Mouse (Mus musculus): ENCODE results near the gene Sqstm1. TPM values are rescaled to one million over a fixed set of nuclear protein-coding genes. Genes with fewer than 3 reads are reported as not detected.

Gene Sqstm1
- total and polyA plus RNA-seq, 3 experiments = 202 to 579 (median 456) TPM

GRCm38 (mm10) chr11:50216724-50217366, 6.2 kb upstream of the Sqstm1 start:
- H3K36me3 ChIP-seq (replicated peaks in 1 of 2; ENCODE audit: control insufficient read depth in 1 of 2, insufficient read depth in 1 of 2, low read length in 1 of 2) = peaks cover 0 to 15% of the 10 kb centered on the region in 2 experiments
- no peak overlapping the region for H3K27ac ChIP-seq (ENCODE audit: insufficient read depth, low read depth)
- dilution Hi-C loops (cut with MboI; ENCODE audit: extremely low pct_ligation_motif_present, extremely low pct_unique_long_range_greater_than_20kb, low sequenced_read_pairs) (no loop called here), in situ Hi-C loops (cut with MboI; ENCODE audit: low pct_ligation_motif_present, low pct_unique_long_range_greater_than_20kb, low sequenced_read_pairs) (no loop called here)
- H3K9me3 ChIP-seq (replicated peaks; ENCODE audit: low read length) = no peaks in the 10 kb centered on the region
- H3K4me2 ChIP-seq (ENCODE audit: insufficient read depth, low read depth, poor library complexity, severe bottlenecking) = 0 out of 2 replicates have a peak overlapping the region, but pooled peaks have one; percentile 10
- H3K27me3 ChIP-seq (replicated peaks) = no peaks in the 10 kb centered on the region
- TF ChIP-seq IRF4 (IDR thresholded peaks at IDR 0.05; ENCODE audit: low read depth, low read length) (peak; percentile 86), CTCF (conservative IDR thresholded peaks at IDR 0.05 in 1 of 2, IDR thresholded peaks at IDR 0.05 in 1 of 2; ENCODE audit: low read depth in 2 of 2, low read length in 2 of 2) (no peak), POLR2AphosphoS2 (IDR thresholded peaks at IDR 0.05; ENCODE audit: low read depth, low read length) (no peak), UBTF (IDR thresholded peaks at IDR 0.05; ENCODE audit: low read depth, low read length) (no peak), RAD21 (IDR thresholded peaks at IDR 0.05; ENCODE audit: low read depth, low read length) (no peak), NRF1 (IDR thresholded peaks at IDR 0.05; ENCODE audit: low read depth, low read length) (no peak), EP300 (IDR thresholded peaks at IDR 0.05; ENCODE audit: low read length) (peak; percentile 63), HCFC1 (IDR thresholded peaks at IDR 0.05; ENCODE audit: low read depth, low read length) (no peak), JUND (conservative IDR thresholded peaks at IDR 0.05; ENCODE audit: low read depth, low read length) (no peak), MXI1 (IDR thresholded peaks at IDR 0.05; ENCODE audit: low read depth, low read length) (0 out of 2 replicates have a peak, but pooled peaks have one; percentile 1), CHD1 (IDR thresholded peaks at IDR 0.05; ENCODE audit: low read depth, low read length) (no peak), KAT2A (IDR thresholded peaks at IDR 0.05; ENCODE audit: insufficient replicate concordance, low read length) (no peak), ZNF384 (IDR thresholded peaks at IDR 0.05; ENCODE audit: low read depth, low read length) (no peak), ETS1 (conservative IDR thresholded peaks at IDR 0.05; ENCODE audit: low read depth, low read length) (no peak), RCOR1 (conservative IDR thresholded peaks at IDR 0.05; ENCODE audit: low read depth, low read length) (no peak), USF2 (conservative IDR thresholded peaks at IDR 0.05; ENCODE audit: low read depth, low read length) (no peak), TCF12 (IDR thresholded peaks at IDR 0.05; ENCODE audit: low read depth, low read length) (0 out of 2 replicates have a peak, but pooled peaks have one; percentile 16), PAX5 (IDR thresholded peaks at IDR 0.05; ENCODE audit: low read length) (no peak), JUN (IDR thresholded peaks at IDR 0.05; ENCODE audit: insufficient read depth, low read depth, low read length) (no peak), TBP (conservative IDR thresholded peaks at IDR 0.05; ENCODE audit: low read depth, low read length) (0 out of 2 replicates have a peak, but pooled peaks have one; percentile 21), SIN3A (IDR thresholded peaks at IDR 0.05; ENCODE audit: low read length) (no peak), ZC3H11A (IDR thresholded peaks at IDR 0.05; ENCODE audit: low read depth, low read length) (no peak), MAX (IDR thresholded peaks at IDR 0.05; ENCODE audit: low read length) (no peak), MAZ (IDR thresholded peaks at IDR 0.05; ENCODE audit: low read depth, low read length) (no peak), ZKSCAN1 (IDR thresholded peaks at IDR 0.05; ENCODE audit: borderline replicate concordance, low read depth, low read length) (no peak)
- no peak for DNase-seq (ENCODE audit: extremely low read depth)
- peaks cover 27 to 67% of the 10 kb centered on the region in 2 experiments for H3K4me1 ChIP-seq (ENCODE audit: control insufficient read depth in 1 of 2, insufficient read depth in 2 of 2)
- no peak overlapping the region; the same call in 1 of the 2 replicates for H3K9ac ChIP-seq (ENCODE audit: insufficient read depth, low read depth)
- H3K4me3 ChIP-seq (replicated peaks in 1 of 3; ENCODE audit: low read depth in 2 of 3, low read length in 2 of 3, poor library complexity in 1 of 3) = no peak overlapping the region
- no peaks in the 10 kb centered on the region for H3K79me2 ChIP-seq (replicated peaks; ENCODE audit: control insufficient read depth, extremely low read depth, insufficient read depth, poor library complexity, severe bottlenecking)
